Mouse (Mus musculus) bone marrow macrophage, adult 2 months (primary cell): ENCODE measurements around the gene Ddx17.

Experiments used
- CTCF ChIP-seq: IDR thresholded peaks from 2 replicates; pipeline ENCODE4 v1.5.1; 2012; ENCODE audit warnings: low read depth, mild to moderate bottlenecking, low read length, moderate library complexity
- POLR2A ChIP-seq: IDR thresholded peaks from 2 replicates; pipeline ENCODE4 v1.6.1; 2012; ENCODE audit warnings: mild to moderate bottlenecking, low read depth, low read length, borderline replicate concordance

GRCm38 (mm10) chr15:79546410-79547288 lies at the start of gene Ddx17:
- no peak for TF ChIP-seq CTCF
- peak; percentile 86; the same call in 1 of the 2 replicates for TF ChIP-seq POLR2A
